Mouse (Mus musculus) layer of hippocampus, postnatal 36 days (tissue): ENCODE data around the gene Rpl37. TPM values are rescaled to one million over a fixed set of nuclear protein-coding genes. Genes with fewer than 3 reads are reported as not detected.
A peak's percentile ranks its signal among the peaks of the same experiment; 100 is the strongest.
"Not testable (repeated sequence)": the region's sequence is repeated elsewhere in the genome, so short reads cannot be mapped to it uniquely, and the experiment has no call there.

Experiments used
- DNase-seq, 2 experiments: peaks; one replicate each; pipeline ENCODE4 v3.0.0; 2022
- total RNA-seq, 2 experiments: library from RNA; stranded (reverse); gene quantifications; 2 replicates each; pipeline ENCODE4 v1.2.3; 2021

Gene Rpl37
- total RNA-seq, 2 experiments from 2014 or later, result 277 to 293 TPM

GRCm38 (mm10) chr15:5126456-5126855 is 10.0 kb downstream of the Rpl37 start:
- DNase-seq, result no peak

DNA sequence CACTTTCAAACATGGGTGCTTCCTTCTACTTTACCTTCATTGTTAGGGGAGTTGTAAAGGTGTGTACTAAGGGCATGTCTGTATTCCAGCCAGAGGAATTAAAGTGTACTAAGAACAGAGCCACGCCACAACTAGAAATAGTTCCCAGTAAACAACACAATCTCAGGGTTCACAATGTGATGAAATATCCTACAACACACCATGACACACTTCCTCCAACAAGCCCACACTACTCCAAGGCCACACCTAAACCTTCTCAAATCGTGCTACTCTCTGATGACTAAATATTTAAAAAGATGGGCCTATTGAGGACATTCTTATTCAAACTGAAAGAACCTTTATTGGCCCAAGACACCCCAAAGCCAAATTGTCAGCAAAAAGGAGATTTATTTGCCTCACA is 11.0 kb downstream of the Rpl37 start:
- DNase-seq, result no peak

DNA sequence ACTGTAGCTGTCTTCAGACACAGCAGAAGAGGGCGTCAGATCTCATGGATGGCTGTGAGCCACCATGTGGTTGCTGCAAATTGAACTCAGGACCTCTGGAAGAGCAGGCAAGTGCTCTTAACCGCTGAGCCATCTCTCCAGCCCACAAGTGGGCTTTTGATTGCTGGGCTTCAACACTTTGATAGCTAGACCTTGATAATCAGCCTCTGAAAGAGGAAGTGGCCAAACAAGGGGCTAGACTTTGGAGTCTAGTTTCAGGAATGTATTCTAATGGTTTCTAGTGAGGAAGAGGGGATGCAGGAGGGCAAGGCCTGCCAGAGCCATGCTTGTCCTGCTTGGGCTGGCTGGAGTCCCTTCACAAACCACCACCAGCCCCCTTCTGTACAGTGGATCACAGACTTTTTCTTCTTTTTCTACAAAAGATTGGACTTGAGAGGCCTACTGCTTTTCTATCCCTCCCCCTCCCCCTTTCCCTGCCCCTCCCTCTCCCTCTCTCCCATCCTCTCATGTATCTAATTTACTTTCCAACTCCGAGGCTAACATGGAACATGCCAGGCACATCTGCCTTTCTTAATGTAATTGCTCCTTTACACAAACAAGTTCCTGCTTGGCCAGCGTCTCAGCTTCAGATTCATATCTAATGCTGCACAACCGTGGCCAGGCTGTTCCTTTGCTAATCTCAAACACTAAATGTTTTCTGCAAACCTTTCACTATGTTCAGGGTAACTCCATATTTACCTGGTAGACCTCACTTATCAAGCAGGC is 11.9 kb downstream of the Rpl37 start:
- DNase-seq, result no peak

DNA sequence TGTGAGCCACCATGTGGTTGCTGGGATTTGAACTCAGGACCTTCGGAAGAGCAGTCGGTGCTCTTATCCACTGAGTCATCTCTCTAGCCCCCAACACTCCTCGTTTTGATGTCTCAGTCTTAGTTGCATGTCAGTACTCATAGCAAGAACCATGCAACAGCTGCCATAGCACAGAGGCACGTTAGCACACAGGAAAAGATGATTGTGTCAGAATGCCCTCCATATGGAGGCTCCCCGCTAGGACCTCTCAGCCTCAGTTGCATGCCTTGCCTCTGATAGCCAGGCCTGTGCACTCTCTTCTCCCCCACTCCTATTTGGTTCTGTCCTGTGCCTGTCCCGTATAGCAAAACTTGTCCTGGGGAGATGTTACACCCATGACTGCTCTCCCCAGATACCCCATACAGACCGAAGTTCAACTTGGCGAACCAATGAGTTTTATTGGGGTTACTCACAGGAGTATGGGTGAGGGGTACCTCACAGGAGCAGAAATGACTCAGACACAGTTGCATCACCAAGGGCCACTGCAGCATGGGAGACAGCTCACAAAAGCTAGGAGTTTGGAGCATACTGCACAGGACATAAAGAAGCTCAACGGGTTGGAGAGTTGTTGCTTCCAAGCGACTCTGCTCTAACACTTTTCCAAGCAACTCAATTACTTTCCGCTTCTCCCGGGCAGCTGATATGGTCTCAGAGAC is 12.8 kb downstream of the Rpl37 start:
- DNase-seq, result no peak

GRCm38 (mm10) chr15:5130887-5131668 is 14.6 kb downstream of the Rpl37 start:
- DNase-seq, result not testable (repeated sequence)

DNA sequence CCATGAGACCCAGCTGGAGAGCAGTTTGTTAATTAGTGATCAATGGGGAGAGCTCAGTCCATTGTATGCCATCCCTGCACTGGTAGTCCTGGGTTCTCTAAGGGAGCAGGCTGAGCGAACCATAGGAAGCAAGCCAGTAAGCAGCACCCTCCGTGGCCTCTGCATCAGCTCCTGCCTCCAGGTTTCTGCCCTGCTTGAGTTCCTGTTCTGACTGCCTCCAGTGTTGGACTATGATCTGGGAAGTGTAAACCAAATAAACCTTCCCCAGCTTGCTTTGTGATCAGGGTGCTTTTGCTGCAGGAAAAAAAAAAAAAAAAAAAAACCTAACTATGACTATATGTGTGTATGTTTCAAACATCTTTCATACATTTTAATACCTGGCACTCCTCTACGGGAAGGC is 16.9 kb downstream of the Rpl37 start:
- no peak for DNase-seq

DNA sequence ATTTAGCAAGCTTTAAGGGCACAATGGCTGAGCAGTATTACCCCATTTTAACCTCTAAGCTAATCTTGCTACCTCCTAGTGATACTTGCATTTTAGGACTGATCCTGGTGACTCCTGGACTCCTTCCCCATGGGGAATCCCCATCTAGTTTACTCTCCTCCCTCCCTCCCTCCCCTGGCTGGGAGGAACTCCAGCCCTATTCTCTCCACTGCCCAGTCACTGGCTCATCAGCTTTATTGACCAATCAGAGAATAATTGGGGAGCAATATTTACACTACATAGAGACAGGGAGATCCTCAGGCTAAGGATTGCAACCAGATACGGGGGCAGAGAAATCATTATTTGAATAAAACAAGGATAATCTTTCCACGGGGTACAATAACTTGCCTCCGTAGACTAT is 17.7 kb downstream of the Rpl37 start:
- DNase-seq, result no peak

GRCm38 (mm10) chr15:5134945-5135483 is 18.6 kb downstream of the Rpl37 start:
- no peak for DNase-seq

DNA sequence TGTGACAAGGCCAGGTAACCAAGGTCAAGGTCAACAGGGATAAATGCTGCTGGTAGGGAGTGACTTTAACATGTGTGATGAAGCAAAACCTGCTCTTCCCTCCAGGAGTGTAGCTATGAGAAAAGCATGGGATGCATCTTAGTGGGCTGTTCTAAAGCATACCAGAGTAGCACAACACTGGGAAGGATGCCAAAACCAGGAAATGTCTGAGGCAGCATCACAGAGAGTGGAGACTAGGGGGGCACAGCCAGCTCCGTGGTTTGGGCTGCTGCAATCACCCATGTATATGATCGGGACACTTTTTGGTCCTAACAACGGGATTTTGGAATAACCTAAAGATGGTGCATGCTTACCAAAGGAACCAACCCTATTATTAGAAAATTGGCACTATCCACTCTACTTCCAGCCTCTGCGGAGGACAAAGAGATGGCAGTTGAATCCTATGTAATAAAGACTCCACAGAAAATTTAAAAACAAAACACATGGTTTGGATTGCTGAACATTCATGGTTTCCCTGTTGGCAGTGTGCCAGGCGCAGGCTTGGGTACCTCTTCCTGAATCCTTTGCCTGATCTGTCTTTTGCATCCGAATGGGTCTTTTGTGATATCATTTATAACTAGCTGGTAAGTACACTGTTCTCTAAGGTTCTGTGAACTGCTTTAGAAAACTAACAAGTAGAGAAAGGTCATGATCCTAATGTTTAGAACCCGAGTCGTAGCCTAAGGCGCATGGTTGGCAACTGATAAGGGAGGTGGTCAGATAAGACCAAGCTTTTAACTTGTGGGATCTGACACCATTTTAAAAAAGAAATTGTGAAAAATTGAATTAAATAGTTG is 21.8 kb downstream of the Rpl37 start:
- no peak for DNase-seq

DNA sequence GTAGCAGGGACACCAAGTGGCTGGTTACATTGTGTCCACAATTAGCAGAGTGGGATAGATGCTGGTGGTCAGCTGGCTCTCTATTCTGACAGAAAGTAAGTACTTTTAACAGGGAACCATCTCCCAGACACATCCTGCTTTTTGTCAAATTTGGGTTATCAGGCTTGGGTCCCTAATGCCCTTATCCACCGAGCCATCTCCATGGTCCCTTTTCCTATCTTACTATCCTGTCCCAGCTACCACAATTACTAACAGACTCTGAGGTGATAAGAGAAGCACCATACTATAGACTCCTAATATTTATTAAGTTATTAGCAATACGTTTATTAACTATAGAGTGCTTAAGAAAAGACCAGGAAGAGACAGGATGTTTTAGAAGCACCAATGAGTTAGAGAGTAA is 22.9 kb downstream of the Rpl37 start:
- DNase-seq, result no peak

- DNase-seq, result no peak
Measured at GRCm38 (mm10) chr15:5139863-5140262, 23.4 kb downstream of the Rpl37 start.

DNA sequence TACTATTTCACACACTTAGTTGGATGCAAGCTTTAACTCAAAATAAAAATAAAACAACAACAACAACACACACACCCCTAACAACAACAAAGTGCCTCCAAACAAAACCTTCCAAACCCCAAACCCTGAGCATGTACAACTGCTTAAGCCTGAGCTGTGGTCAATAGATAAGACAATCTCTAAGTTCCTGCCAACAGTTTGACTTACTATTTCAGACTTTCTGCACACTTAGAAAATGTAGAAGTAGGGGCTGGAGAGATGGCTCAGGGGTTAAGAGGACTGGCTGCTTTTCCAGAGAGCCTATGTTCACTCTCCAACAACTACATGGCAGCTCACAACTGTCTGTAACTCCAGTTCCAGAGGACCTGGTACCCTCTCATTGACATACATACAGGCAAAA is 23.9 kb downstream of the Rpl37 start:
- no peak for DNase-seq

- no peak for DNase-seq
Measured at GRCm38 (mm10) chr15:5142047-5142446, 25.6 kb downstream of the Rpl37 start.

- no peak for DNase-seq
Measured at GRCm38 (mm10) chr15:5142714-5143113, 26.3 kb downstream of the Rpl37 start.

- peak; percentile 74 to 79 for DNase-seq
Measured at GRCm38 (mm10) chr15:5143361-5144020, 27.0 kb downstream of the Rpl37 start, which contains the start of gene Prkaa1. TSS of gene Prkaa1 (plus strand) at chr15:5143861.

GRCm38 (mm10) chr15:5144021-5144778 is 27.8 kb downstream of the Rpl37 start:
- no peak for DNase-seq

GRCm38 (mm10) chr15:5145196-5145945 is 28.9 kb downstream of the Rpl37 start:
- no peak for DNase-seq

DNA sequence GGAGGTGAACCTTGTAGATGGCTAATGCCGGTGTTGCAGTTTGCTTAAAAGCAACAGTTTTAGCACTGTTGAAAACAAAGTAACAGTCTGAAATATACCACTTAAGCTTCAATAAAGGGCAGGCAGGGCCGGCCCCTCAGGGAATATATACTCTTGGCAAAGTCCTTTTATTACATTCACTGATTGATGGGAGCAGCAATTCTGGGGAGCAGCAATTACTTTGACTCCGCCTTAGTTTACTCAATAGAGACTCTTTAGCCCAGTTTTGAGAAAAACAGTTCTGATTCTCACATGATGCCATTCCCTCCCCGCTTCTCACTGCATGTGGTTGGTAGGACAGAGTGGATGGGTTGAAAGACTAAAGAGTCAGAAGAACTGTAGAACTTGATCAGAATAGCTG is 32.7 kb downstream of the Rpl37 start:
- DNase-seq, result no peak

DNA sequence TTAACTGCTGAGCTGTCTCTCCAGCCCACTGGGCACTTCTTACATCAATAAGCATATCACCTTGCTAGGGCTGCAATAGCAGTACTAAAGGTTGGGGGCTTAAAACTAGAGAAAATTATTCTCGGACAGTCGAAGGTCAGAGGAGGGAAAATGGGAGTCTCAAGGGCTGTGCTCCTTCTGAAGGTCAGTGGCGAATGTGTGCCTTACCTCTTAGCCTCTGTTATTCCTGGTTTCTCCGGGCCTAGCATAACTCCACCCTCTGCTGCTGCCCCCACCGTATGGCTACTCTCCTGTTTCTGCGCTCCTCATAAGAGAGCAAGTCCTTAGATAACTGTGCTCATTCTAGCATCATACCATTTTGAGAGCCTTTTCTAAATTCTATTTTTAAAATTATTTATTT is 35.7 kb downstream of the Rpl37 start:
- DNase-seq, result no peak

GRCm38 (mm10) chr15:5154621-5155020 is 38.2 kb downstream of the Rpl37 start:
- DNase-seq, result no peak
